Mouse (Mus musculus): ENCODE measurements around the gene Irak3.

- TF ChIP-seq CTCF (IDR thresholded peaks at IDR 0.05; ENCODE audit: extremely low read depth, insufficient read length, insufficient replicate concordance, low read depth, low read length) (no peak), POLR2A (IDR thresholded peaks at IDR 0.05; ENCODE audit: low read depth, low read length) (no peak)
Observed at GRCm38 (mm10) chr10:120170277-120170676, 31.7 kb downstream of the Irak3 start.

All from small intestine, adult 2 months (tissue).